ENCODE assay signal across 22 mouse cellular contexts in genomic region chr2:20291741-20292110, GRCm38 (mm10).
DNase-seq lines count a peak whose midpoint lies in the region; ATAC-seq and TF ChIP-seq lines count a peak whose summit lies in the region.
"Had no signal": no experiment of that assay in that cellular context is flagged by ENCODE, and none has a peak within 500 bp of the region (broad histone marks: within the 10 kb centered on the region; RNA-seq: fewer than 3 reads in every experiment).

No protein-coding gene starts in this region.

- peak; percentile 74 for ATAC-seq in kidney, embryonic 14.5 days (ENCODE audit: low FRiP score, low TSS enrichment)
- ATAC-seq in kidney, postnatal 0 days (replicated peaks; ENCODE audit: low FRiP score, low read depth), result peak; percentile 52; the same call in 1 of the 2 replicates
- no peak for ATAC-seq in Patski
- ATAC-seq: forebrain, embryonic 15.5 days; hindbrain, embryonic 16.5 days had no signal

- no peak for TF ChIP-seq CTCF in kidney, postnatal 0 days (IDR thresholded peaks at IDR 0.05; ENCODE audit: low read depth)
- no peak for TF ChIP-seq CTCF in Patski (IDR thresholded peaks at IDR 0.05)

- H3K9me3 ChIP-seq in kidney, embryonic 14.5 days (ENCODE audit: control insufficient read depth, low read length), result no peaks in the 10 kb centered on the region
- H3K9me3 ChIP-seq in kidney, postnatal 0 days (replicated peaks; ENCODE audit: low read length), result no peaks in the 10 kb centered on the region
- H3K9me3 ChIP-seq: forebrain, embryonic 12.5 days; heart, embryonic 15.5 days; hindbrain, embryonic 10.5 days; hindbrain, embryonic 13.5 days had no signal

- in situ Hi-C loops in Patski (cut with MboI; ENCODE audit: low pct_unique_long_range_greater_than_20kb), result loop anchor here (5.0 kb wide), 1 partner anchor 46 kb away; no protein-coding TSS in a partner anchor

- H3K4me3 ChIP-seq in kidney, embryonic 14.5 days (ENCODE audit: low read length), result no peak overlapping the region
- H3K4me3 ChIP-seq in kidney, postnatal 0 days (replicated peaks; ENCODE audit: low read depth, low read length), result no peak overlapping the region
- H3K4me3 ChIP-seq: forebrain, embryonic 12.5 days; forebrain, embryonic 15.5 days; heart, embryonic 12.5 days; heart, embryonic 15.5 days; hindbrain, embryonic 10.5 days; hindbrain, embryonic 13.5 days had no signal

- DNase-seq in kidney, postnatal 4 days, result no peak
- no peak for DNase-seq in kidney, postnatal 0 days (ENCODE audit: low spot score)
- DNase-seq in kidney, postnatal 10 days, result no peak
- DNase-seq in Patski (ENCODE audit: low read depth, low spot score), result peak; percentile 41
- no peak for DNase-seq in layer of hippocampus, postnatal 36 days
- DNase-seq: adrenal gland, postnatal 10 days; adrenal gland, postnatal 36 days; cerebellum, adult 18-20 months; cerebellum, adult 9-10 months; cerebellum, postnatal 14 days; gastrocnemius, postnatal 25 days; heart, adult 18-20 months; heart, postnatal 10 days; heart, postnatal 36 days had no signal

- H3K4me1 ChIP-seq in kidney, embryonic 14.5 days (ENCODE audit: control insufficient read depth, insufficient read depth, low read length), result peaks cover 11% of the 10 kb centered on the region
- H3K4me1 ChIP-seq in kidney, postnatal 0 days (replicated peaks; ENCODE audit: insufficient read depth, low read length), result no peaks in the 10 kb centered on the region; the same call in 1 of the 2 replicates
- H3K4me1 ChIP-seq: forebrain, embryonic 12.5 days; forebrain, embryonic 15.5 days; heart, embryonic 12.5 days; heart, embryonic 15.5 days; hindbrain, embryonic 10.5 days; hindbrain, embryonic 13.5 days had no signal

- no peak overlapping the region for H3K4me2 ChIP-seq in kidney, embryonic 14.5 days (replicated peaks; ENCODE audit: low read depth, low read length)
- H3K4me2 ChIP-seq in kidney, postnatal 0 days (ENCODE audit: low read length), result no peak overlapping the region
- H3K4me2 ChIP-seq: forebrain, embryonic 12.5 days; forebrain, embryonic 15.5 days; heart, embryonic 12.5 days; heart, embryonic 15.5 days; hindbrain, embryonic 13.5 days had no signal

- H3K9ac ChIP-seq in kidney, embryonic 14.5 days (ENCODE audit: low read depth, low read length), result no peak overlapping the region
- H3K9ac ChIP-seq in kidney, postnatal 0 days (ENCODE audit: low read depth, low read length), result no peak overlapping the region
- H3K9ac ChIP-seq: forebrain, embryonic 12.5 days; forebrain, embryonic 15.5 days; heart, embryonic 12.5 days; heart, embryonic 15.5 days; hindbrain, embryonic 13.5 days had no signal

- peak overlapping the region; percentile 62; the same call in 1 of the 2 replicates for H3K27ac ChIP-seq in kidney, embryonic 14.5 days (ENCODE audit: low read depth, low read length)
- H3K27ac ChIP-seq in kidney, postnatal 0 days, result no peak overlapping the region
- H3K27ac ChIP-seq: forebrain, embryonic 12.5 days; forebrain, embryonic 15.5 days; heart, embryonic 15.5 days; hindbrain, embryonic 13.5 days had no signal

- no peaks in the 10 kb centered on the region for H3K36me3 ChIP-seq in kidney, embryonic 14.5 days (ENCODE audit: control insufficient read depth, insufficient read depth, low read length)
- no peaks in the 10 kb centered on the region for H3K36me3 ChIP-seq in kidney, postnatal 0 days (ENCODE audit: insufficient read depth, low read length)
- H3K36me3 ChIP-seq: forebrain, embryonic 12.5 days; forebrain, embryonic 15.5 days; heart, embryonic 12.5 days; heart, embryonic 15.5 days; hindbrain, embryonic 10.5 days; hindbrain, embryonic 13.5 days had no signal

- CTCF ChIA-PET in Patski (lab: Charles Lee), result no interaction called here

- POLR2A ChIA-PET in Patski (lab: Charles Lee), result interaction anchor here (0.6 kb wide), 1 partner anchor 563 kb away, joined by 3 read pairs; no protein-coding TSS in a partner anchor

- 9% methylated on average over 2 of the region's 2 CpGs for WGBS in kidney, embryonic 14.5 days
- 12% methylated on average over 2 of the region's 2 CpGs for WGBS in kidney, postnatal 0 days

- no peaks in the 10 kb centered on the region for H3K27me3 ChIP-seq in kidney, embryonic 14.5 days (ENCODE audit: control insufficient read depth, insufficient read depth, low read length)
- no peaks in the 10 kb centered on the region for H3K27me3 ChIP-seq in kidney, postnatal 0 days (ENCODE audit: insufficient read depth, low read length)
- no peaks in the 10 kb centered on the region for H3K27me3 ChIP-seq in Patski
- H3K27me3 ChIP-seq: forebrain, embryonic 12.5 days; forebrain, embryonic 15.5 days; heart, embryonic 12.5 days; heart, embryonic 15.5 days; hindbrain, embryonic 13.5 days had no signal
